ENCODE assay signal across 17 mouse cellular contexts in genomic region chr12:110578333-110578732, GRCm38 (mm10).
"Had no signal": no experiment of that assay in that cellular context is flagged by ENCODE, and none has a peak within 500 bp of the region (broad histone marks: within the 10 kb centered on the region; RNA-seq: fewer than 3 reads in every experiment).

No protein-coding gene starts in this region.

- H3K9ac ChIP-seq: neural tube, embryonic 12.5 days; neural tube, embryonic 13.5 days; neural tube, embryonic 15.5 days; stomach, embryonic 15.5 days had no signal

- H3K27me3 ChIP-seq: neural tube, embryonic 12.5 days; neural tube, embryonic 13.5 days; neural tube, embryonic 15.5 days; stomach, embryonic 15.5 days had no signal

- H3K9me3 ChIP-seq: neural tube, embryonic 12.5 days; neural tube, embryonic 13.5 days; neural tube, embryonic 15.5 days; stomach, embryonic 15.5 days had no signal

- H3K27ac ChIP-seq: neural tube, embryonic 12.5 days; neural tube, embryonic 13.5 days; neural tube, embryonic 15.5 days; stomach, embryonic 15.5 days; stomach, postnatal 0 days had no signal

- DNase-seq: retina, postnatal 1 day; right cerebral cortex, adult 18-20 months; right cerebral cortex, postnatal 14 days; right cerebral cortex, postnatal 25 days; right cerebral cortex, postnatal 4 days; spleen, adult 18-20 months; thymus, adult 18-20 months; thymus, adult 2 months; thymus, postnatal 14 days; thymus, postnatal 25 days; thymus, postnatal 36 days; thymus, postnatal 4 days had no signal

- H3K4me1 ChIP-seq: neural tube, embryonic 12.5 days; neural tube, embryonic 13.5 days; neural tube, embryonic 15.5 days; stomach, embryonic 15.5 days had no signal

- H3K4me3 ChIP-seq: neural tube, embryonic 12.5 days; neural tube, embryonic 13.5 days; neural tube, embryonic 15.5 days; stomach, embryonic 15.5 days had no signal

- H3K4me2 ChIP-seq: neural tube, embryonic 12.5 days; neural tube, embryonic 13.5 days; neural tube, embryonic 15.5 days; stomach, embryonic 15.5 days had no signal
